Mouse (Mus musculus) heart, adult 11 months (tissue): Measurements from ENCODE around the gene Kalrn.

ENCODE experiments used
- DNase-seq: peaks from one replicate; pipeline ENCODE4 v3.0.0; 2022

Gene Kalrn

DNA sequence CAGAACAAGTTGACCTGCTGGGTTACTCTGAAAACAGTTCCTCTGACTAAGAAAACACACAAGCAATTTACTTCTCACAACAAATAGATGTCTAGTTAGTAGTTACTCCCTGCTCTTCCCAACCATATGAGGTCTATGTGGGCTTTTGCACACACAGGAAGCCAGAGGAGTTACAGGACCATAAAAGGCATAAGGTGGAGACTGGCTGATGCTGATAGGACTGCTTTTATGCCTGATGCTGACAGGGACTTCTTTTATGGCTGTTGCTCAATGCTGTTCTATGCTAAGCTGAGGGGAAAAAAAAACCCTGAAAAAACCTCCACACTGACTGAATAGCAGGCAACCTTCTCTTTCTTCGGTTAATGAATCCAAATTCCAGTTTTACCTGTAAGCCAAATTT lies 270.8 kb downstream of the Kalrn start:
- DNase-seq, result peak; percentile 22

DNA sequence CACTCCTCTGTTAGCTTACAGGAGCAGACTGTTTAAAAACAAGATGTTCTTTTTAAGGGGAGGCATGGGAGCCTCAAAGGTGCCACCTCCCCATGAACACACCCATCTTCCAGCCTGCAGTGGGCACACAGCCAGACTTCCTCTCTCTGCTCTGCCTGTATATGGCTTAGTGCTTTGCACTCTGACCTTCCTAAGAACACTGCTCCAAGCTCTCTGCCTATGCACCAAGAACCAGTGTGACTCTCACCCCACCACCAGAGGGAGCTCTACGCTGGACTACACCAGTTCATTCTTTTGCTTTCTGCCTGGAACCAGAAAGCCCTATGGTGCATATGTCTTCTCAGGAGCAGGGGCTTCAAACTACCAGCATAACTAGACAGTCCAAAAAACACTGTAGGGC lies 271.3 kb downstream of the Kalrn start:
- peak; percentile 91 for DNase-seq

DNA sequence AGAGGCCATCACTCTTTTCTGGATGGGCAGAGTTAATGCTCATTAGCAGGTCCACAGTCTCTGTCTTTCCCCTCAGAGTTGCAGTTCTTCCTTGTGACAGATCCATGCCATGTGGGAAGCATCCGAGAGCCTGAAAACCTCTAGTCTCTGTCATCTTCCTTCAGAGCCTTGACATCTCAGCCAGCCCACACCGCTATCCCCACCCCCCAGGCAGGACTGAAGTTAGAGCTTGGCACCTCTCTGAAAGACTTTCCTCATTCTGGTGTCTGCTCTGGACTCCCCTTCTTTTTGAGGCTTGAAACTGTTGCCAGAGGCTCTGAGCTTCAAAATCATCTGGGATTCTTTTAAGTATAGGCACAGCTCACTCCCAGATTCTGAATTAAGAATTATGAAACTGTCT lies 274.1 kb downstream of the Kalrn start:
- DNase-seq, result peak; percentile 79

DNA sequence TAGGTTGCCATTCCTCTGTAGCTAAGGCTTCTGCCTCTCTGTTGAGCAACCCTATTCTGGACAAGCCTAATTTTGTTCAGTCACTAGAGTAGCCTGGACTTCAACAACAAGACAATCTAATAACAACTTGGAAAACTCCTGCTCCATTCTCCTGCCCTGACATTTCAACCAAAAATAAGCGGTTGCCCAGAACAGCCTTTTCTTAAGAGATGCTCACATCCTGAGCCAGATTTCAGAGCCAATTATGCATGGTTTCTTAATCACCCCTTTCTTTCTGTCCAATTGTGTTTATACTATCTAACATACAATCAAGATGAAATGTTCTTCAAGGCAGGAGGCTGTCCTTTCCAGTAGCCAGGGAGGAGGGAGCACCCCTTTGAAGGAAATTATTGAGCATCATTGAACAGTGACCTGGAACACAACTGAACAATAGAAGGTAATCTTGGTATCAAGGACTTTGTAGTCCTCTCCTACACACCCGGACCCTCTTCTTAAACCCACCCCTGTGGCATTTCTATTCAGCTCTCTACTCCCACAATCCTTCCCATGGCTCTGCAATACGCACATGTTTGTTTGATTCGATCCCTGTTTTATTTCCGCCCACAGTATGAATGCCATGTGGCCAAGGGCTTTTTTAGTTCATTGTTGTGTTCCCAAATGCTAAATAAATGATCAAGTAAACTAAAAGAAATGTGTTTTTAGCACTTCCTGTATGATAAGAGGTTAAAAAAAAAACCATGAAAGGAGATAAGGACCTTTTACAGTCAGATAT lies 275.2 kb downstream of the Kalrn start:
- DNase-seq, result peak; percentile 80

DNA sequence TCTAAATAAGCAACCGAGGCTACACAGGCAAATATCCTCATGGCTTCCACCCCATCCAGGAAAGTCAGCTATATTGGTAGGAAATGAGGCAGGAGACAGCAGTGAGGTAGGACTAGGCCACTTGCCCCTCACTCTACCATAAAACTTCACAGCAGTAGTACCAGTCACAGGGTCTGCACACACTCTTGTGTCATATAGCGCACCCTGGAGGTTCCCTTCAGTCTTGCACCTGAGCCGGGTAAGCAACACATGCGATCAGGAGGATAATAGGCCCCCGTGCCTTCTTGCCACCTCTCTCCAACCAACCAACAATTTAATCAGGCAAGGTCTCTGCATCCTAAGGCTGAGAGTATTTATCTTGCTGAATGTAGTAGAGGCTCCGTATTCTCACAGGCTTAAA lies 278.8 kb downstream of the Kalrn start:
- DNase-seq, result peak; percentile 61

DNA sequence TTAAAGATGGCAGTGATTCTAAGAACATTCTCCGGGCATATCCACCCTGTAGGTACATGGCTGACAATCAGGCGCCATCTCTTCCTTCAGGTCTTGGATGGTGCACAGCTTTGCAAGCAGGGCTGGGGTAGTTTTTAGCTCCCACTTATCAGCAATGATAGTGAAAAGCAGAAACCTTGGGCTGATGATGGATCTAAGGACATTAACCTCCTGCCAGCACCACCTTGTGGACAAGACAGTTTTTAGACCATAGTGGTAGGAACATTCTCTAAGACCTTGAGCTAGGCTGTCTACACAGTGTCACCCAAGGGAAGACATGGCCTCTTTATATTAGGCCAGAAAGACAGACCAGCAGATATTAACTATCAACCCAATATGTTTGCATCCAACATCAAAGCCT lies 279.7 kb downstream of the Kalrn start:
- DNase-seq, result peak; percentile 74

DNA sequence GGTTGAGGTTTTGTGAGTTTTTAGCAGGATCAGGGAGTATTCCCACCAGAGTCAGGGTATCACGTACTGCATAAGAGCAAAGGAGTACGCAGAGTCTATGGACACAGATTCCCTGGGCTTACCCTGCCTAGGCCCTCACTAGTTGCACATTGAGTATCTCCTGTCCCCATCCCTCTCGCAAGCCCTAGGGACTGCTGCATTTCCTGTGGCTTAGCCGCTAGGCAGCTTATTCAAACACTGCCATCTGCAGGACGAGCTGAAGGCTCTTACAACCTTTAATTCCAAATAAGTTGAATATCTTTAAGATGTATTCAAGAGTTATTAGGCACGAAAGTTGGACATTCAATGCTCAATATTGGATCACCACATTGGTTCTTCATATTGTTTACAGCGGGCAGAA lies 283.7 kb downstream of the Kalrn start:
- peak; percentile 84 for DNase-seq

DNA sequence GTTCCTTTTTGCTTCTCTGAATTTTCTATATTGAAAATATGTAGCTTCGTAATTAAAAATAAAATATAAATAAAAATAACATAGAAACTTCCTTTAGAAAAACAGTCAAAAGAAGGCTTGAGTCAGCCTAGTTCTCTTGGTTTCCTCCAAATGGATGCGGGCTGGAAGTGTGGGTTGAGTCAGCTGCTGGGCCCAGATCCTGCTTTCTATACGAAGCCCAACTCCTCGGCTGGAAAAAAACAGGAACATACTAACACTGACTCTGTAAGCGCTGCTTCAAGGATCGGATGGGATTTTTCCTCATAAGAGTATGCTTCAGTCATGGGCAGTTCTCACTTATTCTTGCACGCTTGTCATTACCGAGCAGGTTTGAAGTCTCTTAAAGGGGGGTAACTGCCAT lies 291.3 kb downstream of the Kalrn start:
- DNase-seq, result no peak

DNA sequence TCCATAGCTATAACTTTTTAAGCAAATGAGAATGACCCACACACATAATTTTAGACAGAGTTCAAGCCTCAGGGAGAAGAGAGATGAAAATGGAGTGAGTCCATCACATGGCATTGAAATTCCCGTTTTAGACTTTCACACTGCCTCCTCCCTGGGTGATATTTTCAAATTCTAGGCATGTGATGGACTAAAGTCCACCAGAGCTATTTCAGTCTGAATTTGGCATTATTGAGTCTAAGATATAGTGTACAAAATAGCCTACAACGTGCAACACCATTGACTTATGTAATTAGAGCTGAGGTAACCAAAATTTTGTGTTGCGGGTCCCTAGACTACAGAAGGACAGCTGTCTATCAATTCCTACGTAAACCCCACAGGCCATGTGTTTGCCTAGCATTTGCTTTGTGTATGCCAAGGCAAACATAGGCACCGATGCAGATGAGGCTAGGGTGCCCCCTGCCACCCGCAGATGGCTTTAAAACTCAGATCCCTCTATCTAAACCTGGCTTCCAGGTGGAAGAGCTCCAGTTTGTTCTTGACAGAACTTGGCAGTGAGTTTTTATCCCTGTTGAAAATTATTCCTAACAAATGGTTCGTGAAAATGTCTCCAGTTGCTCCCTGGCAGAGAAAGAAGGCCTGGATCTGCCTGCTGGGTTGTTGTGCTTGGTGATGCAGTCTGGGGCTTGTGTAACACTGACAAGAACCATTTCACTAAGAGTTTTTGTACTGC lies 293.5 kb downstream of the Kalrn start:
- DNase-seq, result peak; percentile 86

DNA sequence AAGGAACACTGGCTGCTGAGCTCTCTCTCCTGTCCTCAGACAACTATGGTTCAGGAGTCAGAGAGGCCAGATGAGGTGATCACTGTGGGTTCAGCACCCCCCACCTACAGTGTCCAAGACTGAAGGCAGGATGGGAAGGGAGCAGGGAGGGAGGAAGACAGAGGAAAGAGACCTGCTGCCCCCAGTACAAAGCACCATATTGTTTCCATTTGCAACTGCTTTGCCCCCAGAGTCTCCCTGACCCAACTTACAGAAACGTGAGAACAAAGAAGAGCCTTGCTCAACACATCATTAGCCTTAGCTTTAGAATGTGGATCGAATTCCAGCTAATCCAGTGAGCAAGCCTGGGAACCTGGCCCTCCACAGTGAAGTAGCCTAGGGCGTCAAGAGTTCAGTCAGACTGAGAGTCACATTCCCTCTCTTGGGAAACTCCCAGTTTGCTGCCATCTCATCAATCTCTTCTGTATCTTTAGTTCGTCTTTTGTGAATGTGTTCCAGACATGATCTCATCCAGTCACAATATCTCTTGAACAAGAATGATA lies 295.0 kb downstream of the Kalrn start:
- DNase-seq, result peak; percentile 67

DNA sequence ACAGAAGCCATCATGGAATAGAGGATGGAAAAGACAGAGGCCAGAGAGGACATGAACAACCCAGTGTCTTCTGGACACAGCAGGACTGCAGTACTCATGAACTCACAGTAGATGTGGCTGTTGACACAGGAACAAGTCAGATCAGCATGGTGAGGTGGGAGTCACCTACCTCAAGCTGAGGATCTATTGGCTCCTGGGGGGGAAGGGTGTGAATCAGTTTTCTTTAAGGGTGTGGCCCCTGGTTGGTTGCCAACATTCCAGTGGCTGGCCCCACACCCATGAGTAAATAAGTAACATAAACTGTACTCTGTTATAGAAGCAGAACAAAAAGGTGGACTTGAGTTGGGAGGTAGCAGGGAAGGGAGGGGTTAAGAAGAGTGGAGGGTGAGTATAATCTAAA lies 298.7 kb downstream of the Kalrn start:
- peak; percentile 81 for DNase-seq

DNA sequence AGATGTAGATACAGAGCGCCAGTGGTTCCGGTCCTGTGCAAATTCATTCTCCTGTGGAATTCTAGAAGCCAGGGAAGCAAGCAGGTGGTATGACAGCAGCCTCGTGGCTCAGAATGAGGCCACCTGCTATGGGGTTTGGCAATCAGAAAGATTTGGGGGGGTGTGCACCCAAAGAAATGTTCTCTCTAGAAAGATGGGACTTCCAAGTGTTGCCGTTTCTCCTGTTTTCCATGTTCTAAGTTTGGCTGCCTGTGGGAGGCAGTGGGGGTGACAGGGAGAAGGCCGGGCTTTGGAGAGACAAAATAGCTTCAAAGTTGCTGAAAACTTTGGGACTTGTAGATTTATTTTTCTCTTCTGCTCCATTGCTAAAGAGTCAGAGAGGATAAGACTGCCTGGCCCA lies 301.9 kb downstream of the Kalrn start:
- no peak for DNase-seq

DNA sequence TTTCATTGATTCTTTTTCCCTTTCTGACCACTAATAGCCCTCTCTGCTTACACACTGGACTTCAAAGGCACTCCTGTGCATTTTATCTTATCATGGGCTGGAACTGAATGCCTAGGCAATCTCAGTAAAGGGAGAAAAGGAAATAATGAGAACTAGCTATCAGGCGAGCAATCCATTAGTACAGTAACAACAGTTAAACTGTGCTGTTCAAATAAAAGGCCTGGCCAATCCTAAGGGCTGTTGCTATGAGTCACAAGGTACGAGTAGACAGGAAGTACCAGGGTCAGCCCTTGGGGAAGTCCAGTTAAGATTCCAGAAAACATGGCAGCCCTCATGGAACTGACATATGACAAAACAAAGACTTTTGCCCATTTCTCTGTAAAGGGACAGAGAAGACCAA lies 302.7 kb downstream of the Kalrn start:
- no peak for DNase-seq

DNA sequence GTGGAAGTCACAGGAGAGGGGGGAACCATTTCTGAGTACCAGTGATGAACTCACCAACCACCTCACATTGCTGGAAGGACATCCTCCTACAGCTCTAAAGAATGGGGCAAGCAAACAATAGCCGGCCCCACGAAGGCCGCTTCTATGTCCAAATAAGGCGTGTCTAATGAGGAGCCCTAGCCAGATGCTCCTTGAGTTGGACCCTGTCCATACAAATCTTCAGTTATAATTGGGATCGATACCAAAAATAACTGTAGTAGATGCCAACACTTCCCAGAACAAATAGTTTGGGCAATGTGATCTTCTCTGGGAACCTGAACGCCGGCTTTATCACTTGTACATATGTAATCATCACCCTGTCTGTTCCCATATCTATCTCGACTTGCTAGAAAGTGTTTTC lies 303.7 kb downstream of the Kalrn start:
- DNase-seq, result peak; percentile 92

DNA sequence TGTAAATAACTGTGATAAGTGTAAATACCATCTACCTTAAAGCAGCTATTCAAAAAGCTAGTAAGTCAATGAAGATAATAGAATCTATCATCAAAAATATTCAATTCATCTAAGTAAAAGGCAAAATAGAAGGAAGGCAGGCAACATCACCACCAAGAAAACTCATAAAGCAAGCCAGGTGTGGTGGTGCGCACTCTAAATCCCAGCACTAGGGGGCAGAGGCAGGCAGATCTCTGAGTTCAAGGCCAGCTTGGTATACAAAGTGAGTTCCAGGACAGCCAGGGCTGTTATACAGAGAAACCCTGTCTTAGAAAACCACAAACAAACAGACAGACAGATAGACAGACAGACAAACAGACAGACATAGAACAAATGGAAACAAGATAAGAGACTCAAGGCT lies 305.6 kb downstream of the Kalrn start:
- DNase-seq, result peak; percentile 52

DNA sequence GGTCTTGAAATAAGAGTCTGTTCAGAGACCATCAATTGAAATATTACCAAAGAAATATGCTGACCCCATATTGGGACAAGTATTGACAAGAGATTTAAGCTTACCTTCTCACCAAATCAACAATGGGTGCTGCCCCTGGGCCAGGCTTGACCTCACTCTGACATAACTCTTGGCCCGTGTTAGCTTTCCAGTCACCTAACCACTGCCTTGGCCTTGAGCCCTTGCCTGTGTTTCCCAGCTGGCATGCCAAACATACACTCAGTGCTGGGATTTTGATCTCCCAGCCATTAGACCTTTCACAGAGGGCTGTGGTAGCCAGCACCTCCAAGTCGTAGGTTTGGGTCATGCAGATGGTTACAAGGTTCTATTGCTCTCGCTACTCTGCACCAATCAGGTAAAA lies 308.7 kb downstream of the Kalrn start:
- DNase-seq, result peak; percentile 85

DNA sequence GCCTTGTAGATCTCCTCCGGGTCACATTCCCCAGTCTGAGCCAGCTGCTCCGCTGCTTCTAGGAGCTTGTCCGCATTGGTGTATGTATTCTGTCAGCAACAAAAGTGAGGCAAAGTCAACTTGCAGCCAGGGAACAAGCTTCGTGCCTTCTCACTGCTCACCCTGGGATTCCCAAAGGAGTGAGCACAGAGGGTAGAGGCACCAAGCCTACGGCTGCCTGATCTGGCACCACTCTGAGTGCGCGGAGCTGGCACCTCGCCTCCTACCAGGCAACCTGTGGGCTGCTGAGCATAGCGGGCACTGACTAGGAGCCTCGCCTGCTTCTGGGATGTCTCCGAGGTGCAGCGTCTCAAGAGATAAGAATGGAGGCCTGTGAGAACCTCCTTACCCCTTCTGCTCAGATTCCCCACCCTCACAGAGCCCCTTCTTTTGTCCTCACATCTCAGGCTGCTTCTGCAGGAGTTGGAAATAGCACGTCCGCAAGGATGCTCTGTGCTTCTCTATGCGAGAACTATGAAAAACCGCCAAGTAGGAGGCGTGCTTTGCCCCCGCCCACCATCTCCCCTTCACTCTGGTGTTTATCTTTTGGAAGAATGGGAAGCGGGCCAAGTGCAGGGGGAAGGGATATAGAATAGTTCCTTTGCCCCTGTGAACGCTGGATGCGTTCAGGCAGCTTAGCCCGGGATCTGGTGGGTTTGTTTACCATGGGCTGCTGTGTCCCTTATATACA lies 310.4 kb downstream of the Kalrn start:
- DNase-seq, result peak; percentile 86

DNA sequence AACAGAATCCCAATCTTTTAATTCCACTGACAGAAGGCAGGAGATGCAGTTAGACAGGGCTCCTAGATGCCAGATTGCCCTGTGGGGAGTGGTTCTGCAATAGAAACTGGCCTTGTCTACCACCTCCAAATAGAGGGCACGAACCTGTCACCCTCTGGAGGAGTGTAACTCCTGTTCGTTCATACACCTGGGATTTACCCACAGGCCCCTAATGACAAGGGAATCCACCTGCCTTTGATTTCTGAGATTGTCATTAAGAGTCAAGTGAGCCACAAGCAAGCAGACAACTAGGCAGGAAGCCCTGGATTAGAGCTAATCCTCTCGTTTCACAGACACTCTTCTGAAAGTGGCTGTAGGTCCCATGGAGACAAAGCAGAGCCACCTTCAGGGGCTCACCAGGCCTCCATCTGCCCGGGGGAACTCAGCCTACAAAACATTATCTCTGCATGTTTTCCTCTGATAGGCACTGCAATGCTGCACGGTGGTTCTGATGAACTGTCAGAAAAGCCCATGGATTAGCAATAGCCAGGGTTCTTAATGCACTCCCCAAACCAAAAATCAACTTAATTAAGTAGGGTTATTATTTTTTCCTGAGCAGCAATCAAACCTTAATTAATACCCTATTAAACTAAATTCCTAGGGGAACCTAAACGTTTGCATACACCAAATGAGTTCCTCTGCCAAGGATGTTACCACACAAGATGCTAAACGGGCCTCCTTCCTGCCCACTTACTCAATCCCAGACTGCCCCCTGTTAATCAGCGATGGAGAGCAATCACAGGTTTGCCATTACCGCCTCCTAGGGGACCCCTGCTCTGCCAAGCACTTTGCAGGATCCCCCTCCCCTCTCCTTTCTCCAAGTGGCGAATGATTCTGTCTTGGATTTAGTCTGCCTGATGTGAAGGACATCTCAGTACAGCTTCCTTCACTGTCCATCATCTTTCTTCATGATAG lies 312.1 kb downstream of the Kalrn start:
- peak; percentile 58 for DNase-seq

DNA sequence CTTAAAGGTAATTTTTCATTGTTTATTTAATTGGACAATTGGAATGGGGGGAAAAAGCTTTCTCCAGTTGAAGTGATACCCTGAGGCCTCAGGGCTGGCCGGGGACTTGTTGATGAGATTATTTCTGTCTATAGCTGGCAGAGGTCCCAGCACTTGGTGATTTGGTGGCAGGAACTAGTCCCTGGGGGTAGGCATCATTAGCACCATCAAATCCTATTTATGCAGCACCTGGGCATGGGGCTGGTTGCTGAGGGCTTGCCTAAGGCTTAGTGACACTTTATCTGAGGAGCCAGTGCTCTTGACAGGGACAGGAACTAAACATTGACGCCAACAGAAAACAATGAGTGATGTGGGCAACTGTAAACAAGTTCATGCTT lies 318.7 kb downstream of the Kalrn start:
- DNase-seq, result peak; percentile 88

DNA sequence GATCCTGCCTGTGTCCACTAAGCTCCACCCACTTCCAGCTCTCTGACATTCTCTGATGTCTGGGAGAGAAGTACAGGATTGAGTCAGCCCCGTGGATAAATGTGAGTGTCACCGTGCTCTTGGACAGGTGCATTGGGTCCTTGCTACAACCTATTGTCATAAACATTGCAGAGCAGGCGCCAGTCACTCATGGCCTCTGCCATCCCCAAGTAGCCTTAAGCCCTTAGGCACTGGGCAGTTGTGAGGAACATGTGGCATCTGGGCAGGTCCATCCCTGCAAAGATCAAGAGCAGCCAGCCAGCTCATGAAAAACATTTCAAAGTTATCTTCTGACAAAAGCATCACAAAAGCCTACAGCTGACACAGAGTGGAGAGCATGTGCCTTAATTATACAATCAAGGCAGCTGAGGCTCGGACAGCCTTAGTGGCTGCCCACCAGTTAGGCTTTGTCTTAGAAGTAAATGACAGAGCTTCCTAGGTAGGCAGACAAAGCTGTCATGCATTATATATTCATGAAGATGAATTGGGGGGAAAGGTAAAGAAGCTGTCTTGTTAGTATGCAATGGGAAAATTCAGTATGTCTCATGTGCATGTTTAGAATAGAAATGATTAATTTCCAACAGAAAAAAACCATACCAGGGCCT lies 319.2 kb downstream of the Kalrn start:
- DNase-seq, result no peak

DNA sequence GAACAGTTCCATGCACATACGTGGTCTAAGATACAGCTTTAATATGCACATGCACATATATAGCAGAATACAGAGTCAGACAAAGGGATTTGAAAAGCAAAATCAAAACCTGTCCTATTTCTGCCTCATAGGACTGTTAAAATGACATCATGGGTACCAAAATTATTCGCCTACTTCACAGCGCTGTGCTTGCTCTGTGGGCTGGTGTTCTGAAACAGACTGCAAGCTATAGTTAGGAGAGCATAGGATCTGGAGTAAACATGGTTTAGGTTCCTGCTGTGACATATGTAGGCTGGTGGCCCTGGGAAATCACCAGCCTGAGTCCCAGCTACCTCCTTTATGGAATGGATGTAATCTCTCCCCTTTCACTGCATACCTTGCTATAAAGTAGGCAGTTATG lies 320.7 kb downstream of the Kalrn start:
- DNase-seq, result no peak

DNA sequence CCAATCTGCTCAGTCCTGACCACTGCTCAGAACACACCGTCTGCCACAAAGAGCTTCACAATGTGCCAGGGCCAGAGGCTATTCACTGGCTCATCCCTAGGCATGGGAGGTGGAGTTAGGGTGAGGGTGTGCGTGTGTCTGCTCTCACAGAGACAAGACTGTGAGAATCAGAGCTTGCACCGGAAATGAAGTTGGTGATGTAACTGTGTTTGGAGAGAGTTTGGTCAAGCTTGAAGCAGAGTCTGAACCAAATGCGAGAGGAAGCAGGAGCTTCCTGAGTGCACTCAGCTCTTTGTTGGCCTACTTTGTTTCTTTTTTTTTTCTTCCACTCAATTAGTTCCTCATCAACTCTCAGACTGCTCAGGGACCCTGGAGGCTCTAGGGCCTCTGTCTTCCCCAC lies 325.1 kb downstream of the Kalrn start:
- DNase-seq, result peak; percentile 90
